Mouse (Mus musculus): Measurements from ENCODE around the gene Nfu1.

DNA sequence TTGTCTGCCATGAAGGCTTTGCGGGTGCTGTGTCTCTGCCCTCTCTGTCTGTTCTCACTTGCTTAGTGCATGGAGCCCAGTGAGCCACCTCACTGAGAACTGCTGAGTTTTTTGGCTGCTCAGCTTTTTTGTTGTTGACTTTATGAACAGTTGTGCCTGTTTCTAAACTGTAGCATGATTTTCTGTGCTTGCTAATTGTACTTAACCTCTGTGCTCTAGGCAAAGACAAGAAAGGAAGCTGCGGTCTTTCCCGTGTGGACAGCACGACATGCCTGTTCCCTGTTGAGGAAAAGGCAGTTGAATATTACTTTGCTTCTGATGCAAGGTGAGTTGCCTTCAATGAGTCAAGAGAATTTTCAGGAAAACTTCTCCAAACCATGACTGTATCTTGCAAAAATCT, 54.5 kb downstream of the Nfu1 start:
- TF ChIP-seq POLR2A (IDR thresholded peaks at IDR 0.05; ENCODE audit: borderline replicate concordance, extremely low read depth, low read depth, low read length) (no peak), CTCF (IDR thresholded peaks at IDR 0.05; ENCODE audit: insufficient read depth, low read length) (no peak)

All from lung, adult 2 months (tissue).